Mouse (Mus musculus): ENCODE results near the gene Ubl3. TPM values are rescaled to one million over a fixed set of nuclear protein-coding genes. Genes with fewer than 3 reads are reported as not detected.

The Ubl3 gene
- polyA plus RNA-seq, 1 experiment from 2014 or later: 27.0 TPM

DNA sequence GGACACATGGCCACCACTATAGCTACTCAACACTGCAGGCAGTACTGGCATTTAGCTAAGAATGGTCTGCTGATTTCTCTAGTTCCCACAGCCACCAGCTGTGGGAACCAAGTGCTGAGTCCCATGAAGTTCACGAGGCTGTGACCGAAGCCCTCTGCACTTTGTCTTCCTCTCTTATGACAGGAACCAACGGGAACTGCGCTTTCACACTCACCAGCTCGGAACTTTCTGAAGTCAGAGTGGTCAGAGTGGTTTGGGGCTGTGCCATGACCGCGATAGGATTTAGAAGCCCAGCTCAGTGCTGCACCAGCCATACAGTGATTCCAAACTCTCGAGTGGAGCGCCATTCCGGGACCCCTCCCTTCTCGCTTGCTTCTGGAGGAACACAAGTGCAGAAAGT lies 66.4 kb downstream of the Ubl3 start:
- Histone ChIP-seq H3K36me3 (ENCODE audit: control insufficient read depth, insufficient read depth, low read length) (no peaks in the 10 kb centered on the region), H3K4me3 (ENCODE audit: low read length) (no peak overlapping the region), H3K9me3 (ENCODE audit: control insufficient read depth, low read length) (no peaks in the 10 kb centered on the region), H3K4me1 (ENCODE audit: control insufficient read depth, insufficient read depth, low read length) (no peaks in the 10 kb centered on the region), H3K27me3 (replicated peaks; ENCODE audit: control insufficient read depth, insufficient read depth, low read length) (no peaks in the 10 kb centered on the region), H3K9ac (ENCODE audit: low read depth, low read length) (no peak overlapping the region), H3K4me2 (ENCODE audit: low read depth, low read length) (no peak overlapping the region), H3K27ac (ENCODE audit: low read length) (no peak overlapping the region)
- WGBS: 77% methylated on average over 11 of the region's 11 CpGs
- no peak for ATAC-seq

DNA sequence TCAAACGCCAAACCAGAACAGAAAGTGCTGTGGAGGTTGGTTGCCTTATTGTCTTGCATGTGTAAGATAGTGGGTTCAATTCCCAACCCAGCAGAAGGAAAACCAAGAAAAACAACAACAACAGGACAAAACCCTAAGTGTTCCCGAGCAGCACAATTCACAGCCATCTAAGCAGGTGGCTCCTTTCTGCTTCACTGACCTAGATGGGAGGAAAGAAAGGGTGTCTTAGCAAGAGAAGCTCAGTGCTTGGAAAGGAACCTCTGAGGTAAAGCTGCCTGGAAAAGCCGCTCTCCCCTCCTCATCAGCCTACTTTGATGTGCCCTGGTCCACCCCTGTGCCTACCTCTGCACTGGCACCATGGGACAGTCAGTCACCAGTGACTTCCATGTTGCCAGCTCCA lies 70.8 kb downstream of the Ubl3 start:
- Histone ChIP-seq H3K27me3 (replicated peaks; ENCODE audit: control insufficient read depth, insufficient read depth, low read length) (no peaks in the 10 kb centered on the region), H3K4me1 (ENCODE audit: control insufficient read depth, insufficient read depth, low read length) (no peaks in the 10 kb centered on the region), H3K4me3 (ENCODE audit: low read length) (no peak overlapping the region), H3K9me3 (ENCODE audit: control insufficient read depth, low read length) (no peaks in the 10 kb centered on the region), H3K4me2 (ENCODE audit: low read depth, low read length) (no peak overlapping the region), H3K36me3 (ENCODE audit: control insufficient read depth, insufficient read depth, low read length) (no peaks in the 10 kb centered on the region), H3K27ac (ENCODE audit: low read length) (no peak overlapping the region), H3K9ac (ENCODE audit: low read depth, low read length) (no peak overlapping the region)
- WGBS: 77% methylated on average over 3 of the region's 3 CpGs
- ATAC-seq: no peak

DNA sequence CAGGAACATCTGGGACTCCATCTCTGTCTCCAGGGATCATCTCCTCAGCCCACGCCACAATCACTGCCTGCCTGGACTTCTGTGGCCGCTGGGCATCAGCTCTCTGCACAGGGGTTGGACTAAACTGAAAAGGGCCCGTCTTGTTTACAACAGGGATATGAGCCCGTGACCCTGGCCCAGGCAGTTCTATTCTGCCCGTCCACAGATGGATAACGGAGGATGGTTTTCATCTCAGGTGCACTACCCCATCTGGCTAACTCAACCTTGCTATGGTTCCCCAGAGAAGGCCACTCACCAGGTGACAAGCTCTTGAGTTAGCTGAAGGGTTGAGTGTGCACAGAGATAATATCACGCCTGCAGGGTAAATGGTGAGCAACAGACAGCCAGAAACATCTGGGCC lies 78.2 kb downstream of the Ubl3 start:
- Histone ChIP-seq H3K27me3 (replicated peaks; ENCODE audit: control insufficient read depth, insufficient read depth, low read length) (no peaks in the 10 kb centered on the region), H3K27ac (ENCODE audit: low read length) (no peak overlapping the region), H3K4me3 (ENCODE audit: low read length) (no peak overlapping the region), H3K9ac (ENCODE audit: low read depth, low read length) (no peak overlapping the region), H3K4me1 (ENCODE audit: control insufficient read depth, insufficient read depth, low read length) (no peaks in the 10 kb centered on the region), H3K36me3 (ENCODE audit: control insufficient read depth, insufficient read depth, low read length) (no peaks in the 10 kb centered on the region), H3K4me2 (ENCODE audit: low read depth, low read length) (no peak overlapping the region), H3K9me3 (ENCODE audit: control insufficient read depth, low read length) (no peaks in the 10 kb centered on the region)
- ATAC-seq: no peak
- WGBS: 74% methylated on average over 7 of the region's 7 CpGs

DNA sequence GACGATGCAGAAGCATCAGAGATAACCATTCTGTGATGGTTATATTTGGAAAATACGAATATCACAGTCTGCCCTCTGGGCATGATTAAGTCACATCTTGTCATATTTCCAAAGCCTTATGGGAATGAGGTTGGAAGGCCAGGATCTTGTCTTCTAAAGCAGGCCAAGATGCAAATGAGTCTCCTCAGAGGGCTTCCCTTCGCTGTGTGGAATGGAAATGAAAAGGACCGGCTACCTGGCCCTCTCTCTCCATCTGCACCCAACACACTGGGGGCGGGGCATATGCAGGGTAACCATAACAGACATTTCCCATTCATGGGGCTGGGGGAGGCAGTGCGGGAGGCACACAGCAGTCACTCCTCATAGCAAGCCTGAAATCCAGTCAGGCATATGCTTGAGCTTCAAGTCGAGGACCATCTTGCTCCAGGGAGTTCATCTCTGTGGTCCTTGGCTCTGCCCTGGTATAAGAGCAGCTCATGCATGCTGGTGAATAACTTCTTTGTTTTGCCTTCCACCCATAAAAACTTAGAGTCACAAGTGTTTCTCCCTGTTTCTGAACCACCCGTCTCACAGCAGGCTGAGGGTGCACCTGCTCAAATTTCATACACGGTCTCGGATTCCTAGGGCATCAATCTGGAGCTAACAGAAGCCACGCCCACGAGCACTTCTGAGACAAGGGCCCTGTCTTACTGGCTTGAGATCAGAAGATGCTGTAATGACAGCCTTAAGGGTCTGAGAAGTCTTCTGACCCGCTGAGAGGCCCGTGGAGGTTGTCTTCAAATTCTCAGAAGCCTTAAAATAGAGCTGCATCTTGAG lies 83.8 kb downstream of the Ubl3 start:
- Histone ChIP-seq H3K27me3 (replicated peaks; ENCODE audit: control insufficient read depth, insufficient read depth, low read length) (no peaks in the 10 kb centered on the region), H3K9ac (ENCODE audit: low read depth, low read length) (no peak overlapping the region), H3K4me2 (ENCODE audit: low read depth, low read length) (no peak overlapping the region), H3K9me3 (ENCODE audit: control insufficient read depth, low read length) (no peaks in the 10 kb centered on the region), H3K27ac (ENCODE audit: low read length) (no peak overlapping the region), H3K4me3 (ENCODE audit: low read length) (no peak overlapping the region), H3K4me1 (ENCODE audit: control insufficient read depth, insufficient read depth, low read length) (no peaks in the 10 kb centered on the region), H3K36me3 (ENCODE audit: control insufficient read depth, insufficient read depth, low read length) (no peaks in the 10 kb centered on the region)
- WGBS: 48% methylated on average over 14 of the region's 14 CpGs
- no peak for ATAC-seq

DNA sequence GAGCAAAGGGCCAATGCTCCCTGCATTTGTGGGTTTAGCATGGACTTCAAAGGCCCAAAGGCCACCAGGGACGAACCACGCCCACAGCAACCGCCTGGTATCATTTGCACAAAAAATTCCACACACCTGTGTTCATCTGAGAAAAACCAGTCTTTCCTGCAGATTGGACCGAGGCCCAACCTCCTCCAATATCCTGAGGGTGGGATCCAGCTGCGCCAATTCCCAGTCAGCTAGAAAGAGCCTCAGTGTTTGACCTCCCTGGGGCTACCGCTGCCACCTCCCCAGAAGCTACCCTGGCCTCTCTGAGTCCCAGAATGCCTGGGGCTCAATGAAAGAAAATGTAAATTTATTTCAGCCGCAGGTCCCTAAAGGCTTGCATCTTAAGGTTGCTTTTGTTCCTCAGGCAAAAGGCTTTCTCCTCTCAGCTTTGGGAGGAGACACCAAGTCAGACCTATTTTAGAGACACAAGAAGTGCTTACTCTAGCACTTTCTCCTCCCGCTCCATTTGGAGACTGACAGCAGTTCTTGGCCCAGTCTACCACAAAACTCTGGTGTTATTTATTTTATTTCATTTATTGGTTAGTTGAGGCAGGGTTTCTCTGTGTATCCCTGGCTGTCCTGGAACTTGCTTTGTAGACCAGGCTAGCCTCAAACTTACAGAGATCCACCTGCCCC lies 85.5 kb downstream of the Ubl3 start:
- no peaks in the 10 kb centered on the region for H3K4me1 ChIP-seq (ENCODE audit: control insufficient read depth, insufficient read depth, low read length)
- no peak overlapping the region for H3K27ac ChIP-seq (ENCODE audit: low read length)
- H3K27me3 ChIP-seq (replicated peaks; ENCODE audit: control insufficient read depth, insufficient read depth, low read length): no peaks in the 10 kb centered on the region
- H3K4me2 ChIP-seq (ENCODE audit: low read depth, low read length): no peak overlapping the region
- peak; percentile 71 for ATAC-seq
- WGBS: 42% methylated on average over 8 of the region's 8 CpGs
- no peaks in the 10 kb centered on the region for H3K9me3 ChIP-seq (ENCODE audit: control insufficient read depth, low read length)
- H3K36me3 ChIP-seq (ENCODE audit: control insufficient read depth, insufficient read depth, low read length): no peaks in the 10 kb centered on the region
- H3K9ac ChIP-seq (ENCODE audit: low read depth, low read length): no peak overlapping the region
- H3K4me3 ChIP-seq (ENCODE audit: low read length): no peak overlapping the region

DNA sequence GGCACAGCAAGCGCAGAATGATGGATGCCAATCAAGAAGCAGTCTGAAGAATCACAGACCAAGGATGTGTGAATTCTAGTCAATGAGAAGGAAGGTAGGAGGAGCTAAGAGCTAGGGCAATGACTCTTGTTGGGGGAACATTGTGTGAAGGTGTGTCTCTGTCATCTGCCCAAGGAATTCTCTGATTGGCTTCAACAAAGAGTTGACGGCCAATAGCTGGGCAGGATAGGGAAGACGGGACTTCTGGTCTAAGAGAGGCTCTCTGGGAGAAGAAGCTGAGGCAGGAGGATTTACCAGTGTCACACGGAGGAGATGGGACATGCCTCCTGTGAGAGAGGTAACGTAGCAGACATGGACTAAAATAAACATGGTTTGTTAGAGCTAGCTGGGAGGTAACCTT lies 86.5 kb downstream of the Ubl3 start:
- 83% methylated on average over 5 of the region's 5 CpGs for WGBS
- no peak overlapping the region for H3K9ac ChIP-seq (ENCODE audit: low read depth, low read length)
- no peaks in the 10 kb centered on the region for H3K27me3 ChIP-seq (replicated peaks; ENCODE audit: control insufficient read depth, insufficient read depth, low read length)
- no peaks in the 10 kb centered on the region for H3K36me3 ChIP-seq (ENCODE audit: control insufficient read depth, insufficient read depth, low read length)
- no peaks in the 10 kb centered on the region for H3K4me1 ChIP-seq (ENCODE audit: control insufficient read depth, insufficient read depth, low read length)
- H3K4me3 ChIP-seq (ENCODE audit: low read length): no peak overlapping the region
- H3K27ac ChIP-seq (ENCODE audit: low read length): no peak overlapping the region
- H3K9me3 ChIP-seq (ENCODE audit: control insufficient read depth, low read length): no peaks in the 10 kb centered on the region
- H3K4me2 ChIP-seq (ENCODE audit: low read depth, low read length): no peak overlapping the region
- ATAC-seq: no peak

DNA sequence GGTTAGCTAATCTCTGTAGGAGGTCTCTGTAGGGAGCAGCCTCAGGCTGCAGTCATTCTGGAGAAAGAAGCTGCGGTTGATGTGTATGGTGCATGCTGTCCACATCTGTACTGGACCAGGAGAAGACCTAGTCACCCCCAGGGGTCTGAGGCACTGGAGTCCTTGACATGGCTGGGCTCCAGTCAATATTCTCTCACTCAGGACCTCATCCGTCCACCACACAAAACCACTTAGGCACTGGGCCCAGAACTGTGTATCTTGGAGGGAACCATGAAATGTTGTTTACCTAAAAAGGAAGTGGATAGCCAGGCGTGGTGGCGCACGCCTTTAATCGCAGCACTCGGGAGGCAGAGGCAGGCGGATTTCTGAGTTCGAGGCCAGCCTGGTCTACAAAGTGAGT lies 87.5 kb downstream of the Ubl3 start:
- Histone ChIP-seq H3K9me3 (ENCODE audit: control insufficient read depth, low read length) (peaks cover 5% of the 10 kb centered on the region; the same call in 1 of the 2 replicates), H3K36me3 (ENCODE audit: control insufficient read depth, insufficient read depth, low read length) (no peaks in the 10 kb centered on the region), H3K4me2 (ENCODE audit: low read depth, low read length) (no peak overlapping the region), H3K27ac (ENCODE audit: low read length) (no peak overlapping the region), H3K27me3 (replicated peaks; ENCODE audit: control insufficient read depth, insufficient read depth, low read length) (no peaks in the 10 kb centered on the region), H3K4me3 (ENCODE audit: low read length) (no peak overlapping the region), H3K4me1 (ENCODE audit: control insufficient read depth, insufficient read depth, low read length) (no peaks in the 10 kb centered on the region), H3K9ac (ENCODE audit: low read depth, low read length) (no peak overlapping the region)
- WGBS: 93% methylated on average over 9 of the region's 9 CpGs
- no peak for ATAC-seq

DNA sequence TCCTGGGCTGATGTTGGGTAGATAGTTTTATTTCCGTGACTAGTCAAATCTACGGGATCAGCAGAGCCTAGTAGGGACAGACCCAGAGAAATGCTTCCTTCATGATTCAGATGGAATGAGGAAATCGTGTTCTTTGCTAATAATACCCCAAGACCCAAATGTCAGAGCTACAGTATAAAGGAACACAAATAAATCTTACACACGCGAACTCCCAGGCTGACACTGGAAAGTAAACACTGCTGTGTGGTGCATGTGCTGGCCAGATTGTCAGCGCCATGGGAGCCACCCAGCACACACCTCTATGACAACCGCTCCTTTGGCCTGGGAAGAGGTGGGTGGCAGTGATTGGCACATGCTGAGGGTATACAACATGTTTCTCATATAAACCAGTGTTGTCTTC lies 88.1 kb downstream of the Ubl3 start:
- Histone ChIP-seq H3K9ac (ENCODE audit: low read depth, low read length) (no peak overlapping the region), H3K9me3 (ENCODE audit: control insufficient read depth, low read length) (peaks cover 5% of the 10 kb centered on the region; the same call in 1 of the 2 replicates), H3K27ac (ENCODE audit: low read length) (no peak overlapping the region), H3K4me3 (ENCODE audit: low read length) (no peak overlapping the region), H3K4me2 (ENCODE audit: low read depth, low read length) (no peak overlapping the region), H3K4me1 (ENCODE audit: control insufficient read depth, insufficient read depth, low read length) (no peaks in the 10 kb centered on the region), H3K36me3 (ENCODE audit: control insufficient read depth, insufficient read depth, low read length) (no peaks in the 10 kb centered on the region), H3K27me3 (replicated peaks; ENCODE audit: control insufficient read depth, insufficient read depth, low read length) (no peaks in the 10 kb centered on the region)
- no peak for ATAC-seq
- 37% methylated on average over 7 of the region's 7 CpGs for WGBS

DNA sequence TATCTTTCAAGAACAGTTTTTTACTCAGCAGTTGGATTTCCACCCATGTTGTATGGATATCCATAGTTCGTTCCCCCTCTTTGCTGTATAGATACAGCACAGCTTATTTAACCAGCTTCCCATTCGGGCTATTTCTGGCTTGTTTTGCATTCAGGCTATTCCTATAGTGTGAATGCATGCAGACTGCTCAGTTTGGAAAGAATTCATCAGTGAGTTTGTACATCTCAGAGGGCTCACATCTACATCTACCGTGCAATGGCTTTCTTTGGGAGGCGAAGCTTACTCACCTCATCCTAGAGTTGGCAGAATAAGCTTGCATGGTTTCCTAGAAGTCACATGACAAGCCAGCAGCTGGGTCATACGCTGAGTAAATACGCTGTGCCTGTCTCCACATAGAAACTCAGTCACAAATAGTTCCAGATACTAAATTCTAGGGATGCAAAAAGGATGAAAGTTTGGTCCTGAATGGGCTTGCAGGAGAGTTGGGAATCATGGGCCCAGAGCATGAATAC lies 88.8 kb downstream of the Ubl3 start:
- Histone ChIP-seq H3K4me2 (ENCODE audit: low read depth, low read length) (no peak overlapping the region), H3K36me3 (ENCODE audit: control insufficient read depth, insufficient read depth, low read length) (no peaks in the 10 kb centered on the region), H3K27me3 (replicated peaks; ENCODE audit: control insufficient read depth, insufficient read depth, low read length) (no peaks in the 10 kb centered on the region), H3K9ac (ENCODE audit: low read depth, low read length) (no peak overlapping the region), H3K9me3 (ENCODE audit: control insufficient read depth, low read length) (peaks cover 5% of the 10 kb centered on the region; the same call in 1 of the 2 replicates), H3K27ac (ENCODE audit: low read length) (no peak overlapping the region), H3K4me1 (ENCODE audit: control insufficient read depth, insufficient read depth, low read length) (no peaks in the 10 kb centered on the region), H3K4me3 (ENCODE audit: low read length) (no peak overlapping the region)
- no peak for ATAC-seq
- 88% methylated on average over 6 of the region's 6 CpGs for WGBS
